Mouse (Mus musculus) heart, postnatal 0 days (tissue): ENCODE measurements around the gene Prep. TPM values are rescaled to one million over a fixed set of nuclear protein-coding genes. Genes with fewer than 3 reads are reported as not detected.
A peak's percentile ranks its signal among the peaks of the same experiment; 100 is the strongest.

Experiments used
- ATAC-seq: fragments of 200-750 bp; cut with Nextera tagmentation; 2 replicates; pipeline ENCODE4 v1.8.0; 2017; ENCODE audit warnings: low read depth, moderate number of reproducible peaks, moderate library complexity; ENCODE audit not compliant: insufficient read depth
- DNase-seq: peaks from one replicate; pipeline ENCODE4 v3.0.0-alpha.2; 2016; ENCODE audit warnings: low spot score
- H3K27ac ChIP-seq: fragments of 300-500 bp; sonication (generic); 2 replicates; pipeline ENCODE4 v1.5.1; 2014; ENCODE audit warnings: low read depth, mild to moderate bottlenecking
- H3K27me3 ChIP-seq: fragments of 300-500 bp; sonication (generic); 2 replicates; pipeline ENCODE4 v1.6.1; 2014; ENCODE audit warnings: low read length, mixed read lengths; ENCODE audit not compliant: control insufficient read depth, insufficient read depth
- H3K36me3 ChIP-seq: fragments of 300-500 bp; sonication (generic); replicated peaks from 2 replicates; pipeline ENCODE4 v1.6.1; 2014; ENCODE audit warnings: low read length, mixed read lengths; ENCODE audit not compliant: control insufficient read depth, insufficient read depth
- H3K4me1 ChIP-seq: fragments of 300-500 bp; sonication (generic); 2 replicates; pipeline ENCODE4 v1.6.1; 2014; ENCODE audit warnings: antibody characterized with exemption; ENCODE audit not compliant: control insufficient read depth, insufficient read depth
- H3K4me2 ChIP-seq: fragments of 300-500 bp; sonication (generic); 2 replicates; pipeline ENCODE4 v1.6.1; 2014; ENCODE audit warnings: low read depth, mild to moderate bottlenecking, low read length, moderate library complexity
- H3K4me3 ChIP-seq: fragments of 300-500 bp; sonication (generic); 2 replicates; pipeline ENCODE4 v1.5.1; 2014; ENCODE audit warnings: low read depth, low read length
- H3K9ac ChIP-seq: fragments of 300-500 bp; sonication (generic); replicated peaks from 2 replicates; pipeline ENCODE4 v1.6.1; 2014; ENCODE audit warnings: low read depth, low read length, mixed read lengths
- H3K9me3 ChIP-seq: fragments of 300-500 bp; sonication (generic); replicated peaks from 2 replicates; pipeline ENCODE4 v1.6.1; 2016; ENCODE audit warnings: low read length; ENCODE audit not compliant: control insufficient read depth
- CTCF ChIP-seq: IDR thresholded peaks from 2 replicates; pipeline ENCODE4 v1.5.1; 2016; ENCODE audit warnings: antibody characterized with exemption, control low read depth, low read depth
- EP300 ChIP-seq: IDR thresholded peaks from 2 replicates; pipeline ENCODE4 v1.6.1; 2016; ENCODE audit warnings: antibody characterized with exemption, low read depth
- WGBS: fragments of 180-500 bp; shearing (Covaris S2); extraction: QIAGEN DNeasy Blood & Tissue Kit; methylation state at CpG from one replicate; pipeline ENCODE4 v1.1.7; 2014; 5-methylcytosine and 5-hydroxymethylcytosine counted together
- polyA plus RNA-seq: library from polyadenylated mRNA; unstranded; fragments of >200 nt; fragmentation: Nextera tagmentation; extraction: Ambion mirVana; gene quantifications from 2 replicates; pipeline ENCODE4 v1.2.1, GENCODE M21; 2015
- total RNA-seq: library from RNA; depleted of rRNA; stranded (reverse); fragments of >200 nt; gene quantifications from 2 replicates; pipeline ENCODE4 v1.2.3, GENCODE M21; 2014; ENCODE audit warnings: low replicate concordance

The Prep gene
- total and polyA plus RNA-seq, 2 experiments from 2014 or later, result 16.8 to 16.9 TPM

DNA sequence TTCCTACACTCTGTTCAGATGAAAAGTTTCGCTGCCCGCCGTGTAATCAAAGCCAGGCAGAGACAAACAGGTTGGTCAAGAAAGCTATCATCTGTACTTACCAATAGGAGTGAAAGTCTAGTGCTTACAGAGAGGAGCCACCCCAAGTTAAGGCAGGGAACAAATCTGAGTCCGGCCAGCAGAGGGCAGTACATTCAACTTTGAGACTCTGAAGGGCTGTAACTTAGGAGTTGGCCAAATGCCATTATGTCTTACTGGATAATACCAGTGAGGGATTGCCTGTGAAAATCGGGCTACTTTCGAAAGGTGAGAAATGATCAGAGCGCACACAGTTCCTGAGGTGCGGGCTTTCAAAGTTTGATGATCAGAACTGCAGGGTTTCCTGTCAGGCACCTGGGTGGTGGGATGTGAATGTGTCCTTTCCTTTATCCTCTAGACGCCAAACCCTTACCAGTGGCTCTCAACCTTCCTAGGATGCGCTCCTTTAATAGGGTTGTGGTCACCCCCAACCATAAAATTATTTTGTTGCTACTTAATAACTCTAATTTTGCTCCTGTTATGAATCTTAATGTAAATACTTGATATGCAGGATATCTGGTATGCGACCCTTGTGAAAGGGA is 15.8 kb upstream of the Prep start:
- Histone ChIP-seq H3K27ac (no peak overlapping the region), H3K4me1 (0 out of 2 replicates have a peak, but pooled peaks cover 6% of the 10 kb centered on the region), H3K4me3 (no peak overlapping the region), H3K9me3 (no peaks in the 10 kb centered on the region), H3K36me3 (no peaks in the 10 kb centered on the region), H3K4me2 (no peak overlapping the region; the same call in 1 of the 2 replicates), H3K27me3 (no peaks in the 10 kb centered on the region), H3K9ac (no peak overlapping the region)
- TF ChIP-seq EP300 (no peak), CTCF (peak; percentile 80)
- peak; percentile 82 for DNase-seq
- WGBS, result 53% methylated on average over 11 of the region's 11 CpGs
- peak; percentile 73 for ATAC-seq

GRCm38 (mm10) chr10:45058361-45058760 is 8.6 kb upstream of the Prep start:
- no peak for ATAC-seq
- Histone ChIP-seq H3K27me3 (no peaks in the 10 kb centered on the region), H3K36me3 (no peaks in the 10 kb centered on the region), H3K4me3 (no peak overlapping the region), H3K27ac (no peak overlapping the region), H3K4me2 (no peak overlapping the region), H3K9me3 (no peaks in the 10 kb centered on the region; the same call in 1 of the 2 replicates), H3K9ac (no peak overlapping the region), H3K4me1 (no peaks in the 10 kb centered on the region)
- no peak for DNase-seq
- TF ChIP-seq CTCF (no peak), EP300 (no peak)
- 85% methylated on average over 6 of the region's 6 CpGs for WGBS

DNA sequence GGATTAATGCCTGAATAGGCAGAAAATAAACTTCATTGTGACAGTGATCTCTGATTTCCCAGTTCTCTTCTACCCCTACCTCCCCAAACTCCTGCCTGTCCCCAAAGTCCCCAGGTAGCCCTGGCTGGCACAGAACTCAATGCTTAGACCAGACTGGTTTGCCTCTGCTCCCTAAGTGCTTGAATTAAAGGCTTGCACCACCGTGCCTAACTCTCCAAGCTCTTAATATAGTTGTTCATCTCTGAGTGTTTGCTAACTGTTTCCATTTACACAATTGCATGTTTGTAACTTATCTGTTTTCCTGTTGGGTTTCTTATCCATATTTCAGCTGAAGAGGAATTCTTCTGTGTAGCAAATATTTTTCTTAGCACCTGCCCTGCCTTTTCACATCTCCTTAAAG is 6.2 kb upstream of the Prep start:
- WGBS, result 40% methylated on average over 1 of the region's 1 CpGs

DNA sequence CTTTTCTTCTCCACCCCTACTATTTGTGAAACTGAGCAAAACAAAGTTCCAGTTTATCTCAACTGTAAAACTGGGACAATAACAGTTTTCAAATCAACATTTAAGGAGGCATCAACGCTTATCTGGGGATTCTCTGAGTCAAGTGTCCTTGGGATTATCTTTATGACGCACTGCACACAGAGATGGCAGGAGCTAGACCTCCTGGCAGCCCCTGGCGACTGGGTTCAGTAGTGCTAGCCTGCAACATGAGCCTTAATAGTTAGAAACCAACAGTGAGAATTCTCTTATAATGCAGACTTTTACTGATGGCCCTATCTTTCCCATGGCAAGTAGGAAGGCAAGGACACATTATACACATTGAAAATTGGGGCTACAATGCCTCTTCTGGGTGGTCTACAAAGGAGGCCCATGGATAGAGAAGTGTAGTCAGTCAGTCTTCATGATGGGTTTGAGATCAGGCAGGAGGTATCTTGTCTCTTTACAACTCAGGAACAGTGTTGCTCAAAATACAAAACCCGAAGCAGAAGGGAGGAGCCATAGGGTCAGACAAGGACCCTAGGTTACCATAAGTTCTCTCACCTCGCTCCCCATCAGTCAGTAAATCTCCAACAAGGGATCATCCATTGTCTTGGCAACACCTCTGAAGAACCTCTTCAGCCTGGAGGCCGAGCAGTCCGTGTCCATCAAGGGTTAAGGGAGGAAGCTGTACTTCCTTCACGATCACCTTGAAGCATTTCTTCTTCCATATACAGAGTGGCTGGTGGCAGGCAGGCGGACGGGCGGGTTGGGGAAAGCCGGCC is 672 bp upstream of the Prep start:
- Histone ChIP-seq H3K9me3 (no peaks in the 10 kb centered on the region), H3K4me3 (peak overlapping the region; percentile 97), H3K4me1 (peaks cover 30% of the 10 kb centered on the region), H3K4me2 (peak overlapping the region; percentile 97), H3K9ac (peak overlapping the region; percentile 91), H3K36me3 (no peaks in the 10 kb centered on the region), H3K27ac (peak overlapping the region; percentile 88), H3K27me3 (no peaks in the 10 kb centered on the region)
- TF ChIP-seq EP300 (no peak), CTCF (no peak)
- DNase-seq (peak; percentile 13), ATAC-seq (no peak)
- 13% methylated on average over 12 of the region's 12 CpGs for WGBS

More for the DNA sequence above, 6.2 kb upstream of the Prep start:
- no peaks in the 10 kb centered on the region; the same call in 1 of the 2 replicates for H3K9me3 ChIP-seq
- no peaks in the 10 kb centered on the region for H3K36me3 ChIP-seq
- TF ChIP-seq EP300, result no peak
- no peak for TF ChIP-seq CTCF
- H3K9ac ChIP-seq, result no peak overlapping the region
- no peak overlapping the region for H3K4me2 ChIP-seq
- H3K4me1 ChIP-seq, result no peaks in the 10 kb centered on the region
- no peak overlapping the region for H3K27ac ChIP-seq
- H3K4me3 ChIP-seq, result no peak overlapping the region
- no peaks in the 10 kb centered on the region for H3K27me3 ChIP-seq
- ATAC-seq, result no peak
- DNase-seq, result no peak

GRCm38 (mm10) chr10:45067436-45067925 is 478 bp downstream of the Prep start:
- DNase-seq (peak; percentile 16), ATAC-seq (peak; percentile 45; the same call in 1 of the 2 replicates)
- under 1% methylated on average over 28 of the region's 28 CpGs for WGBS
- no peak for TF ChIP-seq EP300
- no peak for TF ChIP-seq CTCF
- H3K9me3 ChIP-seq, result no peaks in the 10 kb centered on the region
- no peaks in the 10 kb centered on the region for H3K27me3 ChIP-seq
- H3K4me1 ChIP-seq, result peaks cover 31% of the 10 kb centered on the region
- 0 out of 2 replicates have a peak, but pooled peaks cover 6% of the 10 kb centered on the region for H3K36me3 ChIP-seq
- peak overlapping the region; percentile 97 for H3K4me2 ChIP-seq
- peak overlapping the region; percentile 97 for H3K4me3 ChIP-seq
- peak overlapping the region; percentile 88 for H3K27ac ChIP-seq
- H3K9ac ChIP-seq, result peak overlapping the region; percentile 91
